Mouse (Mus musculus) thymus, adult 2 months (tissue): ENCODE data around the gene Arpc2. TPM values are rescaled to one million over a fixed set of nuclear protein-coding genes. Genes with fewer than 3 reads are reported as not detected.
A peak's percentile ranks its signal among the peaks of the same experiment; 100 is the strongest.
"Not testable (repeated sequence)": the region's sequence is repeated elsewhere in the genome, so short reads cannot be mapped to it uniquely, and the experiment has no call there.

Experiments used
- DNase-seq: peaks from one replicate; pipeline ENCODE4 v3.0.0; 2021
- H3K27ac ChIP-seq: fragments of 200-500 bp; 2 replicates; pipeline ENCODE4 v1.5.1; 2012; ENCODE audit warnings: low read length, control low read depth; ENCODE audit not compliant: control insufficient read depth, insufficient read depth
- H3K27me3 ChIP-seq: fragments of 200-500 bp; 2 replicates; pipeline ENCODE4 v1.6.1; 2012; ENCODE audit warnings: mild to moderate bottlenecking, low read length, moderate library complexity, mixed read lengths; ENCODE audit not compliant: control insufficient read depth, insufficient read depth
- H3K36me3 ChIP-seq: fragments of 200-500 bp; 2 replicates; pipeline ENCODE4 v1.6.1; 2012; ENCODE audit warnings: mild to moderate bottlenecking, low read length, moderate library complexity; ENCODE audit not compliant: control insufficient read depth, insufficient read depth
- H3K4me1 ChIP-seq: fragments of 200-500 bp; replicated peaks from 2 replicates; pipeline ENCODE4 v1.6.1; 2012; ENCODE audit warnings: low read length; ENCODE audit not compliant: control insufficient read depth, insufficient read depth
- H3K4me3 ChIP-seq: fragments of 200-500 bp; 2 replicates; pipeline ENCODE4 v1.5.1; 2012; ENCODE audit warnings: mild to moderate bottlenecking, low read length, control low read depth, moderate library complexity; ENCODE audit not compliant: control insufficient read depth, insufficient read depth
- CTCF ChIP-seq: fragments of 200-500 bp; IDR thresholded peaks from 2 replicates; pipeline ENCODE4 v1.5.1; 2012; ENCODE audit warnings: mild to moderate bottlenecking, control low read depth, low read length, moderate library complexity, borderline replicate concordance; ENCODE audit not compliant: control insufficient read depth, poor library complexity, insufficient read depth; ENCODE audit errors: extremely low read depth
- POLR2A ChIP-seq: fragments of 200-500 bp; IDR thresholded peaks from 2 replicates; pipeline ENCODE4 v1.6.1; 2012; ENCODE audit warnings: mild to moderate bottlenecking, low read length, control low read depth, moderate library complexity; ENCODE audit not compliant: control insufficient read depth, poor library complexity, insufficient read depth; ENCODE audit errors: extremely low read depth
- WGBS: fragments of 180-500 bp; shearing (Covaris S2); methylation state at CpG from one replicate; pipeline ENCODE4 v1.1.7; 2018; 5-methylcytosine and 5-hydroxymethylcytosine counted together
- polyA plus RNA-seq: library from polyadenylated mRNA; depleted of rRNA; stranded (reverse); fragments of >200 nt; gene quantifications from 2 replicates; pipeline ENCODE4 v1.2.3, GENCODE M21; 2012

The Arpc2 gene
- polyA plus RNA-seq, 1 experiment: 263 TPM

DNA sequence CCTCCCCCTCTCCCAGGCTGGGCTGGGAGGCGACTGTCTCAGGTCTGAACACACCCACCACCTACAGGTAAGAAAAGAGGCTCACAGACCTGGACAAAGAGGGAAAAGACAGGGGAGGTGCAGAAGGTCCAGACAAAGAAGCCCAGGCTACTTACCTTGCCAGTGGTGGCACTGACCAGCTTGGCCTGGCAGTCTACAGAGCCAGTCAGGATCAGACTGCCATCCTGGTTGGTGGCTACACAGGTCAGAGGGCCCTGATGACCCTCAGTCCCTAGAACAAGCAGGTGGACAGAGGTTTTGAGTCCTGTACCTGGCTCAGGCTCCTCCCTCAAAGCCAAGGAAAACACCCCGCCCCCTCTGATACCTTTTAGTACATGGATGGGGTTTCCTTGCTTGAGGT, 45.5 kb downstream of the Arpc2 start:
- DNase-seq: no peak
- TF ChIP-seq POLR2A: no peak
- no peak for TF ChIP-seq CTCF
- WGBS: 96% methylated on average over 2 of the region's 2 CpGs
- no peaks in the 10 kb centered on the region for H3K36me3 ChIP-seq
- peaks cover 9% of the 10 kb centered on the region for H3K4me1 ChIP-seq
- H3K4me3 ChIP-seq: no peak overlapping the region
- H3K27ac ChIP-seq: no peak overlapping the region
- no peaks in the 10 kb centered on the region for H3K27me3 ChIP-seq

DNA sequence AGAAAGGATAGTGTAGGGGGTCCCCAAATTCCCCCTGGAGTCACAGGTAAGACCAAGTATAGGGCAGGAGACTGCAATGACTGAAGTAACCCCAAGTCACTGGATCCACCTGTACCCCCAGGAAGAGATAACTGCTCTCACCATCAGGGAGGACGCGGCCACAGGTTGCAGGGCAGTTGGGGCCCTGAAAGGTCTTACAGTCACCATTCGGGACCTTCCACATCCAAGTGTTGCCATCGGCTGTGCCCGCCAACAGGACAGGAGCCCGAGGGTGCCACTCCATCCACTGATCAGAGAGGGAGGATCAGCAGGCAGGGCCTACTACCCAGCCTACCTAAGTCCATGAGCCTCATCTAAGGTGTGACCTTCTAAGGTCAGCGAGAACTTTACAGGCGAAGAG, 46.0 kb downstream of the Arpc2 start:
- TF ChIP-seq POLR2A (no peak), CTCF (no peak)
- H3K4me1 ChIP-seq: peaks cover 9% of the 10 kb centered on the region
- H3K4me3 ChIP-seq: no peak overlapping the region
- H3K27me3 ChIP-seq: no peaks in the 10 kb centered on the region
- WGBS: 96% methylated on average over 8 of the region's 8 CpGs
- no peak for DNase-seq
- H3K36me3 ChIP-seq: no peaks in the 10 kb centered on the region
- no peak overlapping the region for H3K27ac ChIP-seq

DNA sequence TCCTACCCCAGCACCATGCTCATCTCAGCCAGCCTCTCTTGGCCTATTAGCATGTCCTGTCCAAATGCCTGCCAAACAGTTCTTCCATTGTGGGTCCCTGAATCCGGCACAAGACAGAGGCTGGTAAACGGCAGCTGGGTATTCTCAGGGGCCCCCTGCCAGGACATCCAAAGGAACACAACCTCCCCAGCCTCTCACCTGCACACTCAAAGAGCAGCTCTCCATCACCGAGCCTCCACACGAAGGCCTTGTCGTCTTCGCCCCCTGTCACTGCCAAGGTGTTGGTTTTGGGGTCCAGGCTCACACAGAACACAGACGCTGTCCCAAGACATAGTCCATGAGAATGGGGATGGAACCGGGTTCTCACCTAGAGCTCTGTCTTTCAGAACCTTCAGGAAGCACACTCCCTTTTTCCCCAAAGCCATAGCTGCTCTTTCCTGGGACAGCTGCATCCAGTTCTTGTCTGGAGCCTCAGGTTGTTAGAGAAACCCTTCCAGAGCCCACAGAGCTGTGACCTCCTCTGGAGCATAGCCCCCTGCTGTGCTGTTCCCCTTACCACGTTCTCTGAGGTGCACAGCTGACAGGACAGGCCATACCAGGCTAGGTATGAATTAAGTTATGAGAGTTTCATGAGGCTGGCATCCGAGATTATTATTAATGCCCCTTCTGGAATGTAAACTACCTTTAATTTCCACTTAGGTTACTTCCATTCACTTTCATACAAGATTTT, 47.2 kb downstream of the Arpc2 start:
- Histone ChIP-seq H3K27ac (no peak overlapping the region), H3K36me3 (no peaks in the 10 kb centered on the region), H3K27me3 (no peaks in the 10 kb centered on the region), H3K4me3 (no peak overlapping the region), H3K4me1 (peaks cover 9% of the 10 kb centered on the region)
- TF ChIP-seq POLR2A (no peak), CTCF (no peak)
- no peak for DNase-seq
- 97% methylated on average over 10 of the region's 10 CpGs for WGBS

DNA sequence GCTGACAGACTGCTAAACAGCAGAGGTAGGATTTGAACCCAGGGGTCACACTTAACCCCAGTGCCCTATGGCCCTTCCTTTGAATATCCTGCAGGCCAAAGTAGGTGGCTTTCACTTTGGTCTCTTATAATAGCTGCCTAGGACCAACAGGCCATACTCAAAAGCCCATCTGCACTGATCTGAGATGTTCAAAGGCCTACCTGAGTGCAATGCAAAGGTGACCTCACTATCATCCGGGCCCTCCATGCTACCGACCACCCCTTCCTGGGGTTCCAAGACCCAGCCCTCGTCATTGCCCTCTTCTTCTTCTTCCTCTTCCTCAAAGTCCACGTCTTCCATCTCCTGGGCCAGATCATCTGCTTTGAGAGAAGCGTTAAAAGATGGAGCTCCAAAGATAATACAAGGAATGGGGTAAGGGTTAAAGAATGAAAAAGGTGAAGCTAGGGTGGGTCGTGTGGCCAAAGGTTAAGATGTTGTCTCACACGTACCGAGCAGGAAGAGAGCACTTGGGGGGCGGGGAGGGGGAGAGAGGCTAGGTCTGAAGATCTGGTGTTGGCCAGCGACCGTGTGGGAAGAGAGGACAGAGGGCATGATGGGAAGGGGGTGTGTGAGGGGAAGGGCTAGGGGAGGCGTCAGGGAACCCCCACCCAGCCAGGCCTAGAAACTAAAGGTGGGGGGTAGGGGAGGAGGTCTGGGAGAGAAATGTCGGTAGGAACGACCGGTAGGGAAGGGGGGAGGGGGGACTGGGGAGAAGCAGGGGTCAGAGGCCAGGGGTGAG, 48.0 kb downstream of the Arpc2 start:
- TF ChIP-seq POLR2A: no peak
- no peak for TF ChIP-seq CTCF
- 8% methylated on average over 15 of the region's 15 CpGs for WGBS

DNA sequence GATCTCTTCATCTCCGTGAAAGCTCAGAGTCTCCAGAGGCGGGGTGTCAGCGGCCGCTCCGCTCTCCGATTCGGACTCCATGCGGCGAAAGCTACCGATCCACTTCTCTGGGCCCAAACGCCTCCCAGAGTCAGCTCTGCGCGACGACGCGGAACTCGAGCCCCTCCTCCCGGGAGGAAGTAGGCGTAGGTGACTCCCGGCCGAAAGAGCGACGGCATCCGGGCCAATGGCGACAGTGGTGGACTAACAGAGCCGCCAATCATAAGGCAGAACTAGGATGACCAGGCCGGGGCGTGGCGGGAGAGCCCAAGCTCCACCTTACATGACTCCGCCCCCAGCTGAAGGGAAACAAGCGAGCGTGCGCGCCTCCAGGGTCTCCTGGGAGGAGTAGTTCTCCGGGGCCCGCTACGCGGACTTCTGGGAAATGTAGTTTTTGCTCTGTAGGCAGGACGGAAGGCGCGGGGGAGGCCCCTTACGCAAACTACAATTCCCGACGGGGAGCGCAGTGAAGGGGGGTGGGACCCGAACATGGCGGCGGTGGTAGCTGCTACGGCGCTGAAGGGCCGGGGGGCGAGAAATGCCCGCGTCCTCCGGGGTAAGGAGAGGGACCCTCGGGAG, 48.8 kb downstream of the Arpc2 start, which contains the start of the genes Aamp and Pnkd:
Aamp (minus strand) TSS at position 196 of the 618 bp plus-strand sequence.
Pnkd (plus strand) TSS at position 388 of the 618 bp plus-strand sequence.
- H3K4me1 ChIP-seq: peaks cover 9% of the 10 kb centered on the region
- DNase-seq: peak; percentile 100
- H3K27ac ChIP-seq: no peak within 1 kb of the TSS
- under 1% methylated on average over 56 of the region's 56 CpGs for WGBS
- H3K36me3 ChIP-seq: no peaks in the 10 kb centered on the region
- H3K4me3 ChIP-seq: peak within 1 kb of the TSS; percentile 59
- no peaks in the 10 kb centered on the region for H3K27me3 ChIP-seq
- TF ChIP-seq CTCF (peak; percentile 69; the same call in 1 of the 2 replicates), POLR2A (peak; percentile 41; the same call in 1 of the 2 replicates)

More for the DNA sequence above, 48.0 kb downstream of the Arpc2 start:
- H3K27me3 ChIP-seq: no peaks in the 10 kb centered on the region
- H3K4me1 ChIP-seq: peaks cover 9% of the 10 kb centered on the region
- no peaks in the 10 kb centered on the region for H3K36me3 ChIP-seq
- H3K27ac ChIP-seq: no peak overlapping the region
- peak; percentile 68 for DNase-seq
- peak overlapping the region; percentile 59 for H3K4me3 ChIP-seq

DNA sequence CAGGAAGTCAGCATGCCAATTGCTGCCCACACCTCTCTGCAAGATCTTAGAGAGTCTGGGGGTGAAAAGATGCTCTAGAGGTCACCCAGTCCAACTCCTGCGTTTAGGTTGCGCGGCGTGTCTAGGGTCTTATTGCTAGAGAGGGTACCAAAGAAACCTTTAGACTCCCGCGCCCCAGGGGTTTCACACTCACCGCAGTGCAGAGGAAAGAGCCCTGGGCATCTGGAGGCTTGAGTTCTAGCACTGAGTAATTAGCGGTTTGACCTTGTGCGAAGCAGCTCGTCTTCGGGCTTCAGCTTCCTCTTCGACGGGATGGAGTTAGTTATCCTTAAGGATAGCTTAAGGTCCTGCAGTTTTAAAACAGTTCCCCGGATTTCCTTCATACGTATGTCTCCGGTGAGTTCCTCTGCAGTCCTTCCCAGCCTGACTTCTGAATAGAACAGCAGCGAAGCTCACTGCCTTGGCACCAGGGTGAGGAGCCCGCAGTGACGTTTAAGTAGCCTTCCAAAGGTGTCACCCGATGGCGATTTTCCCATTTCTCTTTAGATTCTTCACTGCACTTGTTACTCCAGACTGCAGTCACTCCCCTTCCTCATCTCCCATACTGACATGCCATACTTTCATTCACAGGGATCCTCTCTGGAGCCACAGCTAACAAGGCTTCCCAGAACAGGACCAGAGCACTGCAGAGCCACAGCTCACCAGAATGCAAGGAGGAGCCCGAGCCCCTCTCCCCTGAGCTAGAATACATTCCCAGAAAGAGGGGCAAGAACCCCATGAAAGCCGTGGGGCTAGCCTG, 49.5 kb downstream of the Arpc2 start:
- no peak for DNase-seq
- Histone ChIP-seq H3K36me3 (no peaks in the 10 kb centered on the region), H3K27ac (no peak overlapping the region), H3K27me3 (no peaks in the 10 kb centered on the region), H3K4me3 (peak overlapping the region; percentile 59), H3K4me1 (peaks cover 9% of the 10 kb centered on the region)
- TF ChIP-seq POLR2A: no peak
- no peak for TF ChIP-seq CTCF
- 7% methylated on average over 23 of the region's 23 CpGs for WGBS

DNA sequence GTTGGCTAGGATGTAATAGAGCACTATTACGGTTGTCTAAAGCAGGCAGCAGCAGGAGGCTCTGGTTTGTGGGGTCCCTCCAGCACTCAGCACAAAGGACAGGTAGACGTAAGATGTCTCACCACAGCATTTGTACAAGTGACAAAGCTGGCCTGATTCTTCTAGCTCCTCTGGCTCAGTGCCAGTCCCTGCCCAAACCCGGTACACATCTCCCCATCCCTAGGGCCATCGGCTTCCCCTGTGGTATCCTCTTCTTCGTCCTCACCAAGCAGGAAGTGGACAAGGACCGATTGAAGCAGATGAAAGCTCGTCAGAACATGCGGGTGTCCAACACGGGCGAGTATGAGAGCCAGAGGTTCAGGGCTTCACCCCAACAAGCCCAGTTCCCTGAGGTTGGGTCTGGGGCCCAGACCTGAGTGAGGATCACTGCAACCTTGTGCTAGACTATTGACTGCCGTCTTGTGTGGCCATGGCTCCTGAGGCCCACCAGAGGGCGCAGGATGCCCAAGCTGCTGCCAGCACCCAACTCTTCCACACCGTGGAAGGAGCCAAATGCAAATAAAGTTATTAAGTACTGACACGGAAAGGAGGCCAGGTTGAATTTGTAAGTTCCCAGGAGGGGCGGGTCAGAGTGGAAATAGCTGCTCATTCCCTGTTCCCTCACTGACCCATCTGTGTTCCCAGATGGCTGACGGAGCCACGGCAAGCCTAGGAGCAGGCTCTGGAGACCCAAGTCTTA, 51.2 kb downstream of the Arpc2 start:
- H3K4me3 ChIP-seq, H3K27me3 ChIP-seq, H3K4me1 ChIP-seq, H3K27ac ChIP-seq, H3K36me3 ChIP-seq: not testable (repeated sequence)
- WGBS: 70% methylated on average over 16 of the region's 17 CpGs
- DNase-seq: peak; percentile 15
